Mouse (Mus musculus) activated CD4-positive, CD25-positive, alpha-beta regulatory T cell, adult 4 months (primary cell): ENCODE data around the gene Ly6c2. TPM values are rescaled to one million over a fixed set of nuclear protein-coding genes. Genes with fewer than 3 reads are reported as not detected.

ENCODE experiments used
- polyA plus RNA-seq, 2 experiments: library from polyadenylated mRNA; unstranded; fragments of 100-300 nt; shearing (Covaris generic); gene quantifications; one replicate each; pipeline ENCODE4 v1.2.1; 2017

Gene Ly6c2
- polyA plus RNA-seq, 2 experiments from 2014 or later, result 27.7 to 29.1 TPM

Other genes with a start within 250 kb of the Ly6c2 start
- gene 2010109I03Rik, start 214.9 kb downstream of the Ly6c2 start, polyA plus RNA-seq, result 1 to 10 TPM in 1 of 2 experiments, under 1 TPM in 1; 0.93 to 2.0 TPM
- under 1 TPM in 1 of 2 experiments, not detected in 1; 0.30 TPM for gene Ly6i, start 128.5 kb downstream of the Ly6c2 start, polyA plus RNA-seq
- 100 to 1,000 TPM; 746 to 867 TPM for gene Ly6a, start 113.9 kb downstream of the Ly6c2 start, polyA plus RNA-seq
- 10 to 100 TPM; 57.5 to 82.1 TPM for gene Ly6c1, start 63.1 kb downstream of the Ly6c2 start, polyA plus RNA-seq
- not detected for gene Ly6g, start 43.3 kb upstream of the Ly6c2 start, polyA plus RNA-seq
- gene BC025446, start 104.4 kb upstream of the Ly6c2 start, polyA plus RNA-seq, result not detected
- gene Ly6f, start 156.5 kb upstream of the Ly6c2 start, polyA plus RNA-seq, result not detected